Mouse (Mus musculus): Measurements from ENCODE around the gene Icam2. TPM values are rescaled to one million over a fixed set of nuclear protein-coding genes. Genes with fewer than 3 reads are reported as not detected.

The Icam2 gene
- polyA plus RNA-seq (2015; fragmentation: Nextera tagmentation; extraction: Ambion mirVana): 29.4 and 40.7 TPM in 2 replicates

DNA sequence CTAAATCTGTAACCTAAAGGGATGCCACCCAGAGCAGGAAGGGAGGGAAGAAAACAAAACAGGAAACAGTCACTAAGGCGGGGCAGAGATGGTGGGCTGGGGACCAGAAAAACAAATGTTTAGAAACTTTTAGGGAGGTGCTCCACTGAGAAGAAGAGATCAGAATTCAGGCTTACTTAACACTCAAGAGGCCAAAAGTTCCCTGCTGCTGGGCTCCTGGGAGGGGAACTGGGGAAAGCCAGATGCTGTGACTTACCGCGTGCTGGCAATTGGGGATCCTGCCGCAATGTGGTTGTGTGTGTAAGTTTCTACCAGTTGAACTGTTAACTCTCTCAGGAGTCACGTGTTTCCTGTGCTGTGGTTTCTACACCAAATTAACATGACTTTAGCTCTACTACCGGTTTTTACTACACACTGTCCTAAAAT lies at the start of gene Icam2:
TSS of gene Icam2 (minus strand) at position 285 of the 426 bp plus-strand sequence.

DNA sequence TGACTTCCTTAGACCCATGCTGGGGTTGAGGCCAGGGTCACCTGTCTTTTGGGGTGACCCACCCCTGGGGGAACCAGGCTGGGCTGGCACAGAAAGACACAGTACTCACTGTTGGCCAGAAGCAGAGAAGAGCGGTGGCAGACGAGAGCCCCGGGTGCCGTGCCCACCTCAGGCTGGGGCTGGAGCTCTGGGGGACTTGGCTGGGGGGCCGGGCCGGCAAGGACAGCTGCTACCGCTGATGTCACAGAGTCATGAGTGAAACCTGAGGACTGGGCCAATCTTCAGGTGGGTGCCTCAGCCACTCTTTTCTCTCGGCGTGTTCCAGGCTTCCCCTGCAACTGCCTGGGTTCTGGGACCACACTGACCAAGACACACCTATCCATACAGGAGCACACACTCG lies 22.5 kb downstream of the Icam2 start, which contains the start of gene Prr29:
TSS of gene Prr29 (plus strand) at position 107 of the 400 bp plus-strand sequence.

DNA sequence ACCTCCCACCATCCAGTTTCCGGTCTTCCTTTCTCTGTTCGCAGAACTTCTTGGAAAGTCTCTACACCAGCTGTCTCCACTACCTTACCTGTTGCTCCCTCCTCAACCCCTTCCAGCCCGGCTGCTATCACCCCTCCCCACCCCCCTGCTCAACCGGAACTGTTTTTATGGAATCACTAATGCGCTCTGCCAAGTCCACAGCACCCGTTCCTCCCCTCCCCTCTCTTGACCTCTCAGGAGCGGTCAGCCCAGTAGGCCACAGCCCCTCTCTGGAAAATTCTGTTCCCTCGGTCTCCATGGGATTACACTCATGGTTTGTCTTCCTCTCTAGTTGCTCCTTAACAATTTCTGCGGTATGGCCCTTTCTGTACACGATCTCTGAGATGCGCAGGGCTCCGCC lies 34.7 kb downstream of the Icam2 start, which contains the start of gene Scn4a:
TSS of gene Scn4a (minus strand) at position 101 of the 400 bp plus-strand sequence.

Other genes with a start within 250 kb of the Icam2 start
- gene Gm10840, start 227.2 kb downstream of the Icam2 start, polyA plus RNA-seq (2015; fragmentation: Nextera tagmentation; extraction: Ambion mirVana): not detected in 2 replicates
- gene Limd2, start 227.2 kb downstream of the Icam2 start, polyA plus RNA-seq (2015; fragmentation: Nextera tagmentation; extraction: Ambion mirVana): 126 and 170 TPM in 2 replicates
- 11.9 and 12.1 TPM in 2 replicates for gene Strada, start 185.9 kb downstream of the Icam2 start, polyA plus RNA-seq (2015; fragmentation: Nextera tagmentation; extraction: Ambion mirVana)
- 31.4 and 35.1 TPM in 2 replicates for gene Ccdc47, start 171.7 kb downstream of the Icam2 start, polyA plus RNA-seq (2015; fragmentation: Nextera tagmentation; extraction: Ambion mirVana)
- gene Ddx42, start 171.1 kb downstream of the Icam2 start, polyA plus RNA-seq (2015; fragmentation: Nextera tagmentation; extraction: Ambion mirVana): 30.3 and 33.3 TPM in 2 replicates
- 40.4 and 41.2 TPM in 2 replicates for gene Ftsj3, start 132.0 kb downstream of the Icam2 start, polyA plus RNA-seq (2015; fragmentation: Nextera tagmentation; extraction: Ambion mirVana)
- gene Psmc5, start 131.9 kb downstream of the Icam2 start, polyA plus RNA-seq (2015; fragmentation: Nextera tagmentation; extraction: Ambion mirVana): 138 and 153 TPM in 2 replicates
- gene Smarcd2, start 115.1 kb downstream of the Icam2 start, polyA plus RNA-seq (2015; fragmentation: Nextera tagmentation; extraction: Ambion mirVana): 35.5 and 38.8 TPM in 2 replicates
- gene Tcam1, start 111.4 kb downstream of the Icam2 start, polyA plus RNA-seq (2015; fragmentation: Nextera tagmentation; extraction: Ambion mirVana): 0.12 and 0.13 TPM in 2 replicates
- gene Gh, start 86.2 kb downstream of the Icam2 start, polyA plus RNA-seq (2015; fragmentation: Nextera tagmentation; extraction: Ambion mirVana): 0.34 and 0.46 TPM in 2 replicates
- 42.6 and 63.4 TPM in 2 replicates for gene Cd79b, start 73.3 kb downstream of the Icam2 start, polyA plus RNA-seq (2015; fragmentation: Nextera tagmentation; extraction: Ambion mirVana)
- 0.06 and 0.10 TPM in 2 replicates for gene Scn4a, start 34.8 kb downstream of the Icam2 start, polyA plus RNA-seq (2015; fragmentation: Nextera tagmentation; extraction: Ambion mirVana)
- gene Prr29, start 22.6 kb downstream of the Icam2 start, polyA plus RNA-seq (2015; fragmentation: Nextera tagmentation; extraction: Ambion mirVana): 0.17 and 0.32 TPM in 2 replicates
- 3.5 and 5.5 TPM in 2 replicates for gene Ern1, start 99.8 kb upstream of the Icam2 start, polyA plus RNA-seq (2015; fragmentation: Nextera tagmentation; extraction: Ambion mirVana)
- gene Tex2, start 225.3 kb upstream of the Icam2 start, polyA plus RNA-seq (2015; fragmentation: Nextera tagmentation; extraction: Ambion mirVana): 6.1 and 6.7 TPM in 2 replicates

Data from spleen, postnatal 0 days (tissue).